Mouse (Mus musculus) E14TG2a.4 (cell line): Measurements from ENCODE around the gene Zranb3.

Experiments used
- H3K27me3 ChIP-seq: 2 replicates; pipeline ENCODE4 v1.6.1; 2014; ENCODE audit warnings: low read length, control low read depth; ENCODE audit not compliant: insufficient read depth
- H3K36me3 ChIP-seq: 2 replicates; pipeline ENCODE4 v1.6.1; 2014; ENCODE audit warnings: low read length, control low read depth; ENCODE audit not compliant: insufficient read depth
- H3K4me1 ChIP-seq: replicated peaks from 2 replicates; pipeline ENCODE4 v1.6.1; 2014; ENCODE audit warnings: low read depth, low read length, control low read depth
- H3K4me3 ChIP-seq: replicated peaks from 2 replicates; pipeline ENCODE4 v1.5.1; 2014; ENCODE audit warnings: mild to moderate bottlenecking, low read length
- H3K9me3 ChIP-seq: 2 replicates; pipeline ENCODE4 v1.6.1; 2014; ENCODE audit warnings: low read length, control low read depth
- CTCF ChIP-seq: conservative IDR thresholded peaks from 2 replicates; pipeline ENCODE4 v1.5.1; 2014; ENCODE audit warnings: low read length
- NANOG ChIP-seq: IDR thresholded peaks from 2 replicates; pipeline ENCODE4 v1.6.1; 2014; ENCODE audit warnings: borderline replicate concordance, low read length, mixed read lengths
- POU5F1 ChIP-seq: IDR thresholded peaks from 2 replicates; pipeline ENCODE4 v1.6.1; 2014; ENCODE audit warnings: low read length, borderline replicate concordance

Zranb3 gene

DNA sequence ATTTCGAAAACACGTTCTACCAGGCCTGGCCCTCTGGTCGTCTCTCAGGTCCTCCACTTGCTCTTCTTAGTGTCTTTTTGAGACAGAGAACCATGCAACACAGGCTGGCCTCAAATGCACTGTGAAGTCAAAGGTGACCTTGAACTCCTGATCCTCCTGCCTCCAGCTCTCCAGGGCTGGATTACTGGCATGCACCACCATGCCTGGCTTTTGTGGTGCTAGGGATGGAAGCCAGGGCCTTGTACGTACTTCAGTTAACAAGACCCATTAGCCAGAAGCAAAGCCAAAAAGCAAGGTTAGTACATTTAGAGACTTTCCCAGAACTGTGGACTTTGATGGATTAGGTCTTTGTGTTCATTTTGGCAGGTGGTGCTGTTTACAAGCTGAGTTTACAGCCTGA is 150.6 kb downstream of the Zranb3 start:
- Histone ChIP-seq H3K27me3 (no peaks in the 10 kb centered on the region), H3K4me1 (peaks cover 17% of the 10 kb centered on the region), H3K4me3 (no peak overlapping the region), H3K36me3 (peaks cover 26% of the 10 kb centered on the region), H3K9me3 (no peaks in the 10 kb centered on the region)
- TF ChIP-seq CTCF (no peak), NANOG (no peak), POU5F1 (no peak)

DNA sequence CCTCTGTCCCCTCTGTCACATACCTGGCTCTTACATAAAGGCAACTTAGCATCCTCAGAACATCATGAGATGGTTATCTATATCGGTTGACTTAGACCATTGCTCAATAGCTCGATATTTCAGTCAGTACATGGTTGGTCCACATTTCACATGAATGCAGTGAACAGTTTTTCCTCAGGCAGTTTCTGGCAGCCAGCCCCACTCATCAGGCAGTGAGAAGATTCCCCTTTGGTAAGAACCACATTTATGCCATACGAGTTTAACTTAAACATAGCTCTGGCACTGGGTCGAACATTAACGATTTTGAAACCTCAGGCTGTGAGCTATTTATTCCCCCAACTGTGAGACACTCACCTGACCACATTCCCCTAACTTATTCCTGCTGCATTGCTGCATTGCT is 154.1 kb downstream of the Zranb3 start:
- H3K9me3 ChIP-seq: no peaks in the 10 kb centered on the region
- H3K4me1 ChIP-seq: peaks cover 17% of the 10 kb centered on the region
- no peaks in the 10 kb centered on the region for H3K27me3 ChIP-seq
- no peak overlapping the region for H3K4me3 ChIP-seq
- TF ChIP-seq CTCF (no peak), POU5F1 (no peak), NANOG (no peak)
- peaks cover 26% of the 10 kb centered on the region for H3K36me3 ChIP-seq

DNA sequence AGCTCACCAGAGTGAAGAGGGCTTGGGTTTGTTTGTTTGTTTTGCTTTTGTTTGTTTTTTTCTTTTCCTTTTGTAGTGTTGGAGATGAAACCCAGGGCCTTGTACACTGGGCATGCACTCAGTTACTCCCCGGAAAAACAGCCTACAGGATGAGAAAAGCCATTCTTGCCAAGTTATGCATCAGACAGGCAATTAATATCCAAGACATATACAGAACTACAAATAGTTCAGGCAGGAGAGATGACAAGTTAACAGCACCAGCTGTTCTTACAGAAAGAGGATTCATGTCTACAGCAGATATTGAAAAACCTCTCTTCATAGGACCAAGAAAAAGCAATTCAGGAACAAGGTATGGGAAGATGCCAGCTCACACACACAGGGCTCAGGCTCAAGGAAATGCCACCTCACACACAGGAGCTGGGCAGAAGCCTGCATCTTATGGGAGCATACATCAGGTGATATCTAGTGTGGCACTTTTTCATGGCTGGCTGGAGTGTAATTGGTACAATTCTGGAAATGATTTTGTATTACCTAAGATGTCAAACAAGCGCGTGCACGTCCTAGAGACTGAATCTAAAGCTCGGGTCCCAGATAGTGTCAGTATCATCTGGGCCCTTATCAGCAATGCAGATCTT is 156.1 kb downstream of the Zranb3 start:
- no peaks in the 10 kb centered on the region for H3K9me3 ChIP-seq
- H3K4me3 ChIP-seq: no peak overlapping the region
- peaks cover 5% of the 10 kb centered on the region; the same call in 1 of the 2 replicates for H3K4me1 ChIP-seq
- peaks cover 33% of the 10 kb centered on the region for H3K36me3 ChIP-seq
- H3K27me3 ChIP-seq: no peaks in the 10 kb centered on the region
- TF ChIP-seq POU5F1 (no peak), CTCF (no peak), NANOG (no peak)

DNA sequence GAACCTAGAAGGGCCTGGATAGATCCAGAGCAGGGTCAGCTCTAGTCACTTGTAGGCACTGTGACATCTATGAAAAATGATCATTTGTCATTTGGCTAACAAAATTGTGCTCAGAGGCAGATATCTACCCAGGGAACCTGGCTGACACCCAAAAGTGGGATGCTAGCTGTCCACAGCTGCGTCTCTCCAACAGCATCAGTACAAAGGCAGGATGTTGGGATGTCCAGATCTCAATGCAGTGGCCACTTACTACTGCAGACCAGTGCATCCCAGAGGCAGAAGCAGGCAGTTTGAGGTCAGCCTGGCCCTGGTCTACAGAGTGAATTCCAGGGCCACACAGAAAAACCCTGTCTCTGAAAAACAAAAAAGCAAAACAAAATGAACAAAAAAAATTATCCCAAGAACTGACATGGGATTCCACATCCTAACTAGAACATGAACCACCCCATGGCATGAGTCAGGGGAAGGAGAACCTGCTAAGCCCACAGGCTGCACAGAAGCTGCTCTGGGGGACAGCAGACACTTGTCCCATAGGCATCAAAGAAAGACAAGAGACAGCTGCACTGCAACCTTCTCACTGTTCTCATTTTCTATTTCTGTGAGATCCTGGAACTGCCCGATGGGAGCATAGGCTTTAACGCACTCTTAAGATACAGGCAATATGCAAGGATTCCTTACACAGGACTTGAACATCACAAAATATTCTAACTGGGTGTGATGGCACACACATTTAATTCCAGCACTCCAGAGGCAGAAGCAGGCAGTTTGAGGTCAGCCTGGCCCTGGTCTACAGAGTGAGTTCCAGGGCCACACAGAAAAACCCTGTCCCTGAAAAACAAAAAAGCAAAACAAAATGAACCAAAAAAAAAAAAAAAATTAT is 156.9 kb downstream of the Zranb3 start:
- TF ChIP-seq NANOG (no peak), CTCF (no peak), POU5F1 (no peak)
- H3K4me1 ChIP-seq: no peaks in the 10 kb centered on the region
- H3K9me3 ChIP-seq: no peaks in the 10 kb centered on the region
- no peaks in the 10 kb centered on the region for H3K27me3 ChIP-seq
- H3K4me3 ChIP-seq: no peak overlapping the region
- peaks cover 41% of the 10 kb centered on the region for H3K36me3 ChIP-seq

DNA sequence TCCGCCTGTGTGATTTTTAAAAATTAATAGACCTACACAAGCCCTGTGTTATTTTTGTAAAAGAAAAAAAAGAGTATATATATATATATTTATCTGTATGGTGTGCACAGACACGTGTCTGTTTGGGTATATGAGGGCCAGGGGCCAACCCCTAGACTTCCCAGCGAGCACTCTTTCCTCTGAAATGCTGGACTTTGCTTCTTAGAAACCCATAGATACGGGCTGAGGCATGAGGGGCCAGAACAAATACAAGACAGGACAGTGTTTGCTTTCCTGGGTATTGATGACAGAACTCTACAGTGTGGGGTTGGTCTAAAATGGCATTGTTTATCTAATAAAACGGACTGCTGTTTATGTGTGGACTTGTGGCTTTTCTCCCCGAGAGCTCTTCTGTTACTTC is 159.3 kb downstream of the Zranb3 start:
- H3K27me3 ChIP-seq: no peaks in the 10 kb centered on the region
- no peaks in the 10 kb centered on the region for H3K9me3 ChIP-seq
- H3K4me3 ChIP-seq: no peak overlapping the region
- H3K4me1 ChIP-seq: no peaks in the 10 kb centered on the region
- TF ChIP-seq CTCF (no peak), POU5F1 (no peak), NANOG (no peak)
- peaks cover 65% of the 10 kb centered on the region for H3K36me3 ChIP-seq

DNA sequence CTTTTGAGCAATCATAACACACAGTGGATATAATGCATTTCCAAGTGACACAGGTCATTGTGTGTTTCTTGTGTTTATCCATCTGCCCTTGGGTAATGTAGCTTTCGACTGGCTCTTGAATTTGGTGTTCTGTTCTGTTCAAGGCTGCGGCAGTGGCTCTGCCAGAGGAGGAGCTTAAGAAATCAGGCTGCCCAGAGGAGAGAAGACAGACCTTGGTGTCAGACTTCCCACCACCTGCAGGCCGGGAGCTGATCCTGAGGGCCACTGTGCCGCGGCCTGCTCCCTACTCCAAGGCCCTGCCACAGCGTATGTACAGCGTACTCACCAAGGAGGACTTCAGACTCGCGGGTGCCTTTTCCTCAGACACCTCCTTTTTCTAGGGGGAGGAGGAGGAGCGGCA is 160.6 kb downstream of the Zranb3 start:
- no peaks in the 10 kb centered on the region for H3K4me1 ChIP-seq
- H3K27me3 ChIP-seq: no peaks in the 10 kb centered on the region
- TF ChIP-seq CTCF (no peak), NANOG (no peak), POU5F1 (no peak)
- peaks cover 78% of the 10 kb centered on the region for H3K36me3 ChIP-seq
- no peaks in the 10 kb centered on the region for H3K9me3 ChIP-seq
- H3K4me3 ChIP-seq: no peak overlapping the region

DNA sequence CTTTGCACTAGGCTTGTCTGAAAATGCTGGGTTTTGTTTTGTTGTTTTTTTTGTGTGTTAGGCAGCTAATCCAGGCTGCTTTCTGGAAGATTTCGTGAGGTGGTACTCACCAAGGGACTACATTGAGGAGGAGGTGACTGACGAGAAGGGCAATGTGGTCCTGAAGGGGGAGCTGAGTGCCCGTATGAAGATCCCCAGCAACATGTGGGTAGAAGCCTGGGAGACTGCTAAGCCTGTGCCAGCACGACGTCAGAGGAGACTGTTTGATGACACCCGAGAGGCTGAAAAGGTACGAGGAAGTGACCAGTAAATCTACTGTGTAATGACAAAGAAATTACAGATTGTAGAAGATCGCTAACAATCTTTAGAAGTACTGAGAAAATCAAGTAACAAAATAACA is 165.6 kb downstream of the Zranb3 start:
- no peaks in the 10 kb centered on the region for H3K9me3 ChIP-seq
- no peaks in the 10 kb centered on the region for H3K4me1 ChIP-seq
- no peak overlapping the region for H3K4me3 ChIP-seq
- H3K27me3 ChIP-seq: no peaks in the 10 kb centered on the region
- TF ChIP-seq POU5F1 (no peak), NANOG (no peak), CTCF (no peak)
- peaks cover 86% of the 10 kb centered on the region for H3K36me3 ChIP-seq

DNA sequence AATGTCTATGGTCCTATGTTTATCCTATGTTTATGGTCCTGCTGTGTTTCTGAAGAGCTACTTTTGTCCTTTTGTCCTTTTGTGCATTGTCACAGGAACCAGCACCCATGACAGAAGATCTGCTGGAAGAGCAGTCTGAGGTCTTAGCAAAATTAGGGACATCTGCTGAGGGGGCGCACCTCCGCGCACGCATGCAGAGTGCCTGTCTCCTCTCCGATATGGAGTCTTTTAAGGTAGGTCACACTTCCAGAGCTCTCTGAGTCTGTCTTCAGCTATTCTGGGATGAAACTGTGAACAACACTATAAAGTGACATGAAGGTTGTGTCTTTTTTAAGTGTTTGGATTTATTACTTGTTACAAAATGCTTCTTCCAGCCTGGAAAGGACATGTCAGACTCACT is 168.5 kb downstream of the Zranb3 start:
- no peak overlapping the region for H3K4me3 ChIP-seq
- TF ChIP-seq POU5F1 (no peak), CTCF (no peak), NANOG (no peak)
- H3K4me1 ChIP-seq: no peaks in the 10 kb centered on the region
- peaks cover 79% of the 10 kb centered on the region for H3K36me3 ChIP-seq
- no peaks in the 10 kb centered on the region for H3K9me3 ChIP-seq
- no peaks in the 10 kb centered on the region for H3K27me3 ChIP-seq

DNA sequence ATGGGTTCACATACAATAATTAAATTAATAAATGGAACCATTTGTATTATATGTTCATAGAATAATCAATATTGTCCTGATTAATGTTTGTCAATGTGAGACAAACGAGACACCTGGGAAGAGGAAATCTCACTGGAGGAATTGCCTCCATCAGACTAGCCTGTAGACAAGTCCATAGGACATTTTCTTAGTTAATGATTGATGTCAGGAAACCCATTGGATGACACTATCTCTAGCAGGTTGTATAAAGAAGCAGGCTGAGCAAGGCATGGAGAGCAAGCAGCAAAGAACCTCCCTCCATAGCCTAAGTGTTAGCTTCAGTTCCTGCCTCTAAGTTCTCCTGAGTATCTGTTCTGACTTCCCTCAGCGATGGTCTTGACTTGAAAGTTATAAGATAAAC is 169.4 kb downstream of the Zranb3 start:
- H3K36me3 ChIP-seq: peaks cover 71% of the 10 kb centered on the region
- H3K4me3 ChIP-seq: no peak overlapping the region
- no peaks in the 10 kb centered on the region for H3K4me1 ChIP-seq
- TF ChIP-seq NANOG (no peak), CTCF (no peak), POU5F1 (no peak)
- no peaks in the 10 kb centered on the region for H3K9me3 ChIP-seq
- H3K27me3 ChIP-seq: no peaks in the 10 kb centered on the region
